Mouse (Mus musculus) lung, postnatal 0 days (tissue): ENCODE data around the gene Pcsk4.

Experiments used
- CTCF ChIP-seq: IDR thresholded peaks from 2 replicates; pipeline ENCODE4 v1.5.1; 2016; ENCODE audit warnings: antibody characterized with exemption, mild to moderate bottlenecking
- EP300 ChIP-seq: IDR thresholded peaks from 2 replicates; pipeline ENCODE4 v1.6.1; 2016; ENCODE audit warnings: antibody characterized with exemption, mild to moderate bottlenecking, control low read depth

- peak; percentile 88 for TF ChIP-seq CTCF
- TF ChIP-seq EP300 = no peak
These were observed 19.0 kb upstream of the Pcsk4 start, which contains the start of gene Adamtsl5 for GRCm38 (mm10) chr10:80348244-80348781.
